Mouse (Mus musculus) liver, embryonic 11.5 days (tissue): Measurements from ENCODE around the gene Ebf1. TPM values are rescaled to one million over a fixed set of nuclear protein-coding genes. Genes with fewer than 3 reads are reported as not detected.

Experiments used
- ATAC-seq: fragments of 200-750 bp; cut with Nextera tagmentation; replicated peaks from 2 replicates; pipeline ENCODE4 v1.8.0; 2017; ENCODE audit warnings: moderate number of reproducible peaks, mild to moderate bottlenecking, moderate TSS enrichment, moderate library complexity; ENCODE audit not compliant: low FRiP score
- DNase-seq: peaks from one replicate; pipeline ENCODE4 v3.0.0-alpha.2; 2017; ENCODE audit warnings: low spot score
- H3K27ac ChIP-seq: fragments of 300-500 bp; sonication (generic); 2 replicates; pipeline ENCODE4 v1.5.1; 2014; ENCODE audit warnings: mild to moderate bottlenecking, low read depth, low read length, control low read depth
- H3K27me3 ChIP-seq: fragments of 300-500 bp; sonication (generic); replicated peaks from 2 replicates; pipeline ENCODE4 v1.6.1; 2014; ENCODE audit warnings: low read length, mixed read lengths; ENCODE audit not compliant: control insufficient read depth, insufficient read depth
- H3K36me3 ChIP-seq: fragments of 300-500 bp; sonication (generic); 2 replicates; pipeline ENCODE4 v1.6.1; 2014; ENCODE audit warnings: mild to moderate bottlenecking, low read length, moderate library complexity, mixed read lengths; ENCODE audit not compliant: control insufficient read depth, insufficient read depth
- H3K4me1 ChIP-seq: fragments of 300-500 bp; sonication (generic); replicated peaks from 2 replicates; pipeline ENCODE4 v1.6.1; 2014; ENCODE audit warnings: low read length, mixed read lengths; ENCODE audit not compliant: control insufficient read depth, insufficient read depth
- H3K4me2 ChIP-seq: fragments of 300-500 bp; sonication (generic); 2 replicates; pipeline ENCODE4 v1.6.1; 2014; ENCODE audit warnings: mild to moderate bottlenecking, control low read depth, moderate library complexity
- H3K4me3 ChIP-seq: fragments of 300-500 bp; sonication (generic); 2 replicates; pipeline ENCODE4 v1.5.1; 2014; ENCODE audit warnings: low read depth, low read length, control low read depth
- H3K9ac ChIP-seq: fragments of 300-500 bp; sonication (generic); 2 replicates; pipeline ENCODE4 v1.6.1; 2014; ENCODE audit warnings: low read depth, low read length, control low read depth
- H3K9me3 ChIP-seq: fragments of 300-500 bp; sonication (generic); 2 replicates; pipeline ENCODE4 v1.6.1; 2016; ENCODE audit warnings: low read length, inconsistent platforms, mixed read lengths; ENCODE audit not compliant: control insufficient read depth
- whole genome bisulfite sequencing: fragments of 180-500 bp; shearing (Covaris S2); extraction: QIAGEN DNeasy Blood & Tissue Kit; methylation state at CpG from one replicate; pipeline ENCODE4 v1.1.7; 2014; 5-methylcytosine and 5-hydroxymethylcytosine counted together
- polyA plus RNA-seq: library from polyadenylated mRNA; unstranded; fragments of >200 nt; fragmentation: Nextera tagmentation; extraction: Ambion mirVana; gene quantifications from 2 replicates; pipeline ENCODE4 v1.2.1, GENCODE M21; 2014

Gene Ebf1
- polyA plus RNA-seq, 1 experiment from 2014 or later = 0.99 TPM

GRCm38 (mm10) chr11:44943781-44944180, 326.7 kb downstream of the Ebf1 start:
- Histone ChIP-seq H3K4me1 (no peaks in the 10 kb centered on the region), H3K27ac (no peak overlapping the region), H3K9me3 (no peaks in the 10 kb centered on the region), H3K4me3 (no peak overlapping the region), H3K36me3 (no peaks in the 10 kb centered on the region), H3K9ac (no peak overlapping the region), H3K27me3 (no peaks in the 10 kb centered on the region), H3K4me2 (no peak overlapping the region)
- no peak for DNase-seq
- WGBS = 86% methylated on average over 4 of the region's 4 CpGs
- ATAC-seq = no peak

- ATAC-seq = no peak
- 85% methylated on average over 2 of the region's 2 CpGs for WGBS
- no peak overlapping the region for H3K4me3 ChIP-seq
- H3K27me3 ChIP-seq = no peaks in the 10 kb centered on the region
- H3K27ac ChIP-seq = no peak overlapping the region
- H3K36me3 ChIP-seq = no peaks in the 10 kb centered on the region
- H3K9ac ChIP-seq = no peak overlapping the region
- no peaks in the 10 kb centered on the region for H3K9me3 ChIP-seq
- H3K4me2 ChIP-seq = no peak overlapping the region
- DNase-seq = no peak
- no peaks in the 10 kb centered on the region for H3K4me1 ChIP-seq
These were observed 327.3 kb downstream of the Ebf1 start for GRCm38 (mm10) chr11:44944401-44944800.

DNA sequence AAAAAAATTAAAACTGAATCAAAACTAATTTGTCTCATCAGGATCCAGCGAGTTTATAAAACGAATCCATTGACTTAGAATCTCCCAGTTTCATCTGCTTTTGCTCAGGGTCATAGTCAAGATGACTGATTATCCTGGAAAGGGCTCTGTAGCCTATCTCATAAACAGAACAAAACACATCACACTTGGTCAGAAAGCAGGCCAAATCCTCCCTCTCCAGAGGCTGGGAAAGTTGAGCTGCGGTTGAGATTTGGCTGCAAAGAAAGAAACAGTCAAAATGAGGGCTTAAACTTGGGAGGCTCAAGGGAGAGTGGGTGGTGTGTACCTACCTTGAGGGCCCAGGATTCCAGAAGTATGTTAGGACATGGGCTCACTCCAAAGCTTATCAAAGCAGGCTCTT, 329.5 kb downstream of the Ebf1 start:
- no peak overlapping the region for H3K4me2 ChIP-seq
- H3K27ac ChIP-seq = no peak overlapping the region
- no peaks in the 10 kb centered on the region for H3K36me3 ChIP-seq
- no peaks in the 10 kb centered on the region for H3K4me1 ChIP-seq
- H3K9me3 ChIP-seq = no peaks in the 10 kb centered on the region
- ATAC-seq = no peak
- H3K9ac ChIP-seq = no peak overlapping the region
- DNase-seq = no peak
- H3K27me3 ChIP-seq = no peaks in the 10 kb centered on the region
- 76% methylated on average over 3 of the region's 3 CpGs for WGBS
- no peak overlapping the region for H3K4me3 ChIP-seq

GRCm38 (mm10) chr11:44948541-44948940, 331.4 kb downstream of the Ebf1 start:
- no peak overlapping the region for H3K9ac ChIP-seq
- no peaks in the 10 kb centered on the region for H3K4me1 ChIP-seq
- H3K27me3 ChIP-seq = no peaks in the 10 kb centered on the region
- no peak for ATAC-seq
- no peak overlapping the region for H3K27ac ChIP-seq
- no peak overlapping the region for H3K4me3 ChIP-seq
- no peaks in the 10 kb centered on the region for H3K36me3 ChIP-seq
- DNase-seq = no peak
- WGBS = 77% methylated on average over 6 of the region's 6 CpGs
- no peak overlapping the region for H3K4me2 ChIP-seq
- H3K9me3 ChIP-seq = no peaks in the 10 kb centered on the region

- DNase-seq = no peak
- Histone ChIP-seq H3K27ac (no peak overlapping the region), H3K4me1 (no peaks in the 10 kb centered on the region), H3K9me3 (no peaks in the 10 kb centered on the region), H3K36me3 (no peaks in the 10 kb centered on the region), H3K9ac (no peak overlapping the region), H3K27me3 (no peaks in the 10 kb centered on the region), H3K4me2 (no peak overlapping the region), H3K4me3 (no peak overlapping the region)
- no peak for ATAC-seq
- WGBS = 51% methylated on average over 3 of the region's 3 CpGs
These were observed 332.0 kb downstream of the Ebf1 start for GRCm38 (mm10) chr11:44949140-44949539.

DNA sequence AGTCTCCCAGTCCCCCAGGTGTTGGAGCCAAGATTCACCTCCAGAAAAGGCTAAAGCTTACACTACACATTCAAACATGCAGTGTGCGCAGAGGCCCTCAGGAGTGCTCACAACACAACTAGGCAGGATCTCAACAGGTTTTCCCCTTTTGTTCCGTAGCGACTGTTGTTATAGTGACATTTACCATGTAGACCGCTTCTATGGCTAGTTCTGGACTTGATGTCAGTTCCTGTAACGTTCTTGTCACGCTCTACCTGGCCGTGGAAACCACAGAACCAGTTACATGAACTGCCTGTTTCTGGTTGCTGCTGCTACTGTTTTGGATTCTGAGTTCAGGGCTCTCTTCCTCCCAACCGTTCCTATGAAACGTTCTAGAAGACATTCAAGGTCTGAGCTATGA, 333.2 kb downstream of the Ebf1 start:
- H3K9ac ChIP-seq = no peak overlapping the region
- ATAC-seq (no peak), DNase-seq (no peak)
- H3K36me3 ChIP-seq = no peaks in the 10 kb centered on the region
- no peak overlapping the region for H3K4me2 ChIP-seq
- H3K27ac ChIP-seq = no peak overlapping the region
- H3K4me3 ChIP-seq = no peak overlapping the region
- H3K4me1 ChIP-seq = no peaks in the 10 kb centered on the region
- no peaks in the 10 kb centered on the region for H3K27me3 ChIP-seq
- H3K9me3 ChIP-seq = no peaks in the 10 kb centered on the region
- 79% methylated on average over 9 of the region's 9 CpGs for whole genome bisulfite sequencing

DNA sequence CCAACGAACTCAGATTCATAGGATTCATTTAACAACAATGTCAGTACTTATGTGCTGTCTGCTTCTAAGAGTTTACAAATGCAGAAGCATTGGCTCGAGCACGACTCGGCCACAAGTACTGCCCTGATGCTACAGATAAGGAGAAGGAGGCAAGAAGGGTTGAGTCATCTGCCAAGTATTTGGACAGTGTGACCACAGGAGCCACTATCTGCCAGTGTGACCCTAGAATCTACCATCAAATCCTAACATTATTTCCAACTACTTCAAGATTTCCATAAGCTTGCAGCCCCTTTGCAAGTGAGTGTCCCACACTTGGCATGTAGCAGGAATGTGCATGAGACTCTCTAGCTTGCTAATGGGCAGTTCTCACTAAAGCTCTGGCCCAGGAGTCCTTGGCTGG, 334.4 kb downstream of the Ebf1 start:
- Histone ChIP-seq H3K27ac (no peak overlapping the region), H3K9ac (no peak overlapping the region), H3K36me3 (no peaks in the 10 kb centered on the region), H3K4me2 (no peak overlapping the region), H3K4me1 (no peaks in the 10 kb centered on the region), H3K4me3 (no peak overlapping the region), H3K27me3 (no peaks in the 10 kb centered on the region), H3K9me3 (no peaks in the 10 kb centered on the region)
- WGBS = 43% methylated on average over 4 of the region's 4 CpGs
- ATAC-seq (no peak), DNase-seq (no peak)

GRCm38 (mm10) chr11:44953337-44953736, 336.2 kb downstream of the Ebf1 start:
- no peaks in the 10 kb centered on the region for H3K9me3 ChIP-seq
- WGBS = 78% methylated on average over 1 of the region's 1 CpGs
- H3K4me1 ChIP-seq = no peaks in the 10 kb centered on the region
- H3K4me3 ChIP-seq = no peak overlapping the region
- H3K36me3 ChIP-seq = no peaks in the 10 kb centered on the region
- H3K9ac ChIP-seq = no peak overlapping the region
- no peaks in the 10 kb centered on the region for H3K27me3 ChIP-seq
- DNase-seq (no peak), ATAC-seq (no peak)
- H3K4me2 ChIP-seq = no peak overlapping the region
- no peak overlapping the region for H3K27ac ChIP-seq

DNA sequence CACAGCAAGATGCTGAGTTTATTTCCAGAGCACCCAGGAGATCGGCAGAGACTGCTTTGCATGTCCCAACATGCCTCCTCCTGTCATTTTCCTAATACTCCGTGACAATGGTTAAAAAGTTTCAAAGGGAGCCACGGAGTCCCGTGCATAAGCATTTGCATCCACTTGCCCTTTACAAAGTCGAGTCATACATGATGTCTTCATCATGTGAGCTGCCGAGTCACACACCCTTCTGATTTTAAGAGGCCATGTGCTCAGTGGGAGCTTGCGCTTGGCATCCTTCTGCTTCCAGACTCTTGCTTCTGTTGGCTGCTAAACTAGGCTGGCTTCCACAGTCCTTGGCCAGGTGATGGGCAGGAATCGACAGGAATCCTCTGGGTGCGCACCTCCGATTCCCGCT, 336.7 kb downstream of the Ebf1 start:
- Histone ChIP-seq H3K4me1 (no peaks in the 10 kb centered on the region), H3K27me3 (no peaks in the 10 kb centered on the region), H3K9me3 (no peaks in the 10 kb centered on the region), H3K9ac (no peak overlapping the region), H3K36me3 (no peaks in the 10 kb centered on the region), H3K4me3 (no peak overlapping the region), H3K4me2 (no peak overlapping the region), H3K27ac (no peak overlapping the region)
- no peak for DNase-seq
- 78% methylated on average over 11 of the region's 11 CpGs for WGBS
- no peak for ATAC-seq
